Mouse (Mus musculus) erythroblast, embryonic 14.5 days (primary cell): ENCODE results near the gene Nfe2l1.
"Not testable (repeated sequence)": the region's sequence is repeated elsewhere in the genome, so short reads cannot be mapped to it uniquely, and the experiment has no call there.

Source experiments
- GATA1 ChIP-seq: IDR thresholded peaks from 2 replicates; pipeline ENCODE4 v1.6.1; 2012; ENCODE audit warnings: low read length, inconsistent platforms, mixed read lengths
- TAL1 ChIP-seq: IDR thresholded peaks from 3 replicates; pipeline ENCODE4 v1.6.1; 2012; ENCODE audit warnings: low read length, inconsistent platforms, mixed read lengths

DNA sequence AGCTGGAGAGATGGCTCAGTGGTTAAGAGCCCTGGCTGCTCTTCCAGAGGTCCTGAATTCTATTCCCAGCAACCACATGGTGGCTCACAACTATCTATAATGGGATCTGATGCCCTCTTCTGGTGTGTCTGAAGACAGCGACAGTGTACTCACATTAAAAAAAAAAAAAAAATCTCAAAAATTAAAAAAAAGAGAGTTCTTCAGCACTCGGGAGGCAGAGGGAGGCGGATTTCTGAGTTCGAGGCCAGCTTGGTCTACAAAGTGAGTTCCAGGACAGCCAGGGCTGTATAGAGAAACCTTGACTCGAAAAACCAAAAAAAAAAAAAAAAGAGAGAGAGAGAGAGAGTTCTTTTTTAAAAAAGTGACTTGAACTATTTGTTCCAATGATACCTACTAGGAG lies 19.4 kb upstream of the Nfe2l1 start:
- TF ChIP-seq GATA1, TAL1: not testable (repeated sequence)
